Mouse (Mus musculus) spleen, adult 2 months (tissue): ENCODE data around the gene Capg.

Source experiments
- CTCF ChIP-seq: fragments of 200-500 bp; IDR thresholded peaks from 2 replicates; pipeline ENCODE4 v1.5.1; 2011; ENCODE audit warnings: mild to moderate bottlenecking, inconsistent platforms; ENCODE audit not compliant: insufficient read depth, insufficient read length, insufficient replicate concordance; ENCODE audit errors: extremely low read depth
- POLR2A ChIP-seq: fragments of 200-500 bp; IDR thresholded peaks from 2 replicates; pipeline ENCODE4 v1.6.1; 2011; ENCODE audit warnings: low read depth, low read length, inconsistent platforms

- TF ChIP-seq CTCF (no peak), POLR2A (no peak)
Measured at GRCm38 (mm10) chr6:72583211-72583839, 39.1 kb downstream of the Capg start.
